Mouse (Mus musculus) intestine, embryonic 15.5 days (tissue): ENCODE measurements around the gene Slc22a14. TPM values are rescaled to one million over a fixed set of nuclear protein-coding genes. Genes with fewer than 3 reads are reported as not detected.

Experiments
- ATAC-seq: fragments of 200-750 bp; cut with Nextera tagmentation; 2 replicates; pipeline ENCODE4 v1.8.0; 2017; ENCODE audit warnings: moderate TSS enrichment, moderate library complexity
- H3K27ac ChIP-seq: fragments of 300-500 bp; sonication (generic); 2 replicates; pipeline ENCODE4 v1.5.1; 2015; ENCODE audit warnings: mild to moderate bottlenecking, inconsistent platforms
- H3K27me3 ChIP-seq: fragments of 300-500 bp; sonication (generic); replicated peaks from 2 replicates; pipeline ENCODE4 v1.6.1; 2015; ENCODE audit warnings: inconsistent platforms
- H3K36me3 ChIP-seq: fragments of 300-500 bp; sonication (generic); 2 replicates; pipeline ENCODE4 v1.6.1; 2015; ENCODE audit warnings: inconsistent platforms
- H3K4me1 ChIP-seq: fragments of 300-500 bp; sonication (generic); replicated peaks from 2 replicates; pipeline ENCODE4 v1.6.1; 2015; ENCODE audit warnings: inconsistent platforms
- H3K4me2 ChIP-seq: fragments of 300-500 bp; sonication (generic); replicated peaks from 2 replicates; pipeline ENCODE4 v1.6.1; 2015; ENCODE audit warnings: mild to moderate bottlenecking, inconsistent platforms
- H3K4me3 ChIP-seq: fragments of 300-500 bp; sonication (generic); replicated peaks from 2 replicates; pipeline ENCODE4 v1.5.1; 2015; ENCODE audit warnings: inconsistent platforms
- H3K9ac ChIP-seq: fragments of 300-500 bp; sonication (generic); 2 replicates; pipeline ENCODE4 v1.6.1; 2015; ENCODE audit warnings: inconsistent platforms
- H3K9me3 ChIP-seq: fragments of 300-500 bp; sonication (generic); 2 replicates; pipeline ENCODE4 v1.6.1; 2016; ENCODE audit warnings: inconsistent platforms
- WGBS: fragments of 180-500 bp; shearing (Covaris S2); methylation state at CpG from one replicate; pipeline ENCODE4 v1.1.7; 2015; 5-methylcytosine and 5-hydroxymethylcytosine counted together
- polyA plus RNA-seq: library from polyadenylated mRNA; unstranded; fragments of >200 nt; fragmentation: Nextera tagmentation; extraction: Ambion mirVana; gene quantifications from 2 replicates; pipeline ENCODE4 v1.2.1, GENCODE M21; 2015

Slc22a14 gene
- polyA plus RNA-seq, 1 experiment from 2014 or later: 0.06 TPM

DNA sequence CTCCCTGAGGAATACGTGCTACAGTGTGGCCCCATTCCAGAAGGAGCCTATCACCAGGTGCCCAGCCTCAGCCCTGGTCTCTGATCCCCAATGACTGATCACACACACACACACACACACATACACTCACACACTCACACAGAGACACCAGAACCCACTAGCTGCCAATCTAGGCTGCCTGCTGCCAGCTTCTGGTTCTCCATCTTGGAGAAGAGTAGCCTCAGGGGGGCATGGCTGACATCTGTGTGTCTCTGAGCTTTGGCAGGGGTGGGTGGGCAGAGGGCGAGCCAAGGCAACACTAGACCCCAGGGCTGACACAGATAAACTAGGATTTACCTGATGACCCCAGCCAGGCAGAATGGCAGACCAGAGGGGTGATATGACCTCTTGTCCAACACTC, 226.5 kb downstream of the Slc22a14 start:
- Histone ChIP-seq H3K9ac (no peak overlapping the region), H3K9me3 (no peaks in the 10 kb centered on the region), H3K27ac (no peak overlapping the region), H3K4me2 (no peak overlapping the region), H3K4me1 (no peaks in the 10 kb centered on the region), H3K4me3 (no peak overlapping the region), H3K36me3 (no peaks in the 10 kb centered on the region), H3K27me3 (no peaks in the 10 kb centered on the region)
- 76% methylated on average over 2 of the region's 2 CpGs for WGBS
- no peak for ATAC-seq

DNA sequence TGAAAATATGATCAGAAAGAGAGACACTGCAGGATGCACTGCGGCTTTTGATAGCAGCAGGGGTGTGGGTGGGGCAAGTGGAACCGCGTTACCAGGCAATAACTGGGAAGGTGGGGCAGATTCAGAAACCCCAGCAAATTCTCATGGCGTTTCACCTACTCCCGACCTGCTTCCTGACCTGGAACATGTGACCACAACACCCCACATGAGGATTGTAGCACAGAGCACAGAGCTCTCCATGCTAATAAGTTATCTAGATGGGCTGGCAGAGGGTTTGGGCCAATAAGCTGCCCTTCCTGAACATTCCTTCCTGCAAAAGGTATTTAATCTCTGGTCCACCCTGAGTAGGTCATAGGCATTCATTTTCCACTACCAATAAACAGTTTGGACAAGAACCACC, 234.7 kb downstream of the Slc22a14 start:
- no peak overlapping the region for H3K9ac ChIP-seq
- no peak overlapping the region for H3K27ac ChIP-seq
- no peak overlapping the region for H3K4me2 ChIP-seq
- H3K27me3 ChIP-seq: no peaks in the 10 kb centered on the region
- no peak overlapping the region for H3K4me3 ChIP-seq
- H3K9me3 ChIP-seq: no peaks in the 10 kb centered on the region
- 0 out of 2 replicates have a peak, but pooled peaks cover 4% of the 10 kb centered on the region for H3K4me1 ChIP-seq
- WGBS: 20% methylated on average over 5 of the region's 5 CpGs
- ATAC-seq: no peak
- H3K36me3 ChIP-seq: no peaks in the 10 kb centered on the region

DNA sequence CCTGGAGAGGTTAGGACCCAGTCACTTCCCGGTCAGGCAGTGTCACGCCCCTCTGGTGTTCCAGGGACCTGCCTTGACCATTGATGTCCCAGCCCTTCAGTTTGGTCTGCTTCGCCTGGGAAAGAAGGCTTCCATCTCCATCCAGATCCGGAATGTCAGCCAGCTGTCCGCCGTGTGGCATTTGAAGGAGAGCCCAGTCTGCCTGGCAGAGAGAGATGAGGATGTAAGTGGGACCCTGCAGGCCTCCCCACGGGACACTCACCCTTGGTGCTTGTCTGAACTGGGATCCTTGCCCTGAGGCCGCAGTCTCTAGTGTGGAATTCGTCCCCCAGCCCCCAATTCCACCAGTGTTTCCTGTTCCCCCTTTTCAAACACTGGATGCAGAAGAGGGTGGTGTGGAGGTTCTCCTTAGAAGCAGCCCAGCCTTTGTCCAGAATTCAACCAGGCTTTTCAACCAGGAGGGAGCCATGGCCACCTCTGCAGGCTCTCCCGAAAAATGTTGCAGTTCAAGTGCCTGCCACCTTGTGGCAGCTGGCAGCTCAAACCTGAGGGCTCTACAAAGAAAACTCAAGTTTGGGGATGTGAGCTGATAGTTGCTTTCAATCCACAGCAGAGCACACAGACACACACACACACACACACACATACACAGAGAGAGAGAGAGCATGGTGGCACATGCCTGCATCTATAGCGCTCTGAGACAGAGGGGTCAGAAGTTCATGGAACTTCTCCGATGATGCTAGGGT, 236.7 kb downstream of the Slc22a14 start:
- Histone ChIP-seq H3K27me3 (no peaks in the 10 kb centered on the region), H3K4me1 (0 out of 2 replicates have a peak, but pooled peaks cover 4% of the 10 kb centered on the region), H3K4me3 (no peak overlapping the region), H3K27ac (no peak overlapping the region), H3K36me3 (no peaks in the 10 kb centered on the region), H3K9me3 (no peaks in the 10 kb centered on the region), H3K9ac (no peak overlapping the region), H3K4me2 (no peak overlapping the region)
- 78% methylated on average over 12 of the region's 12 CpGs for WGBS
- no peak; the same call in 1 of the 2 replicates for ATAC-seq

DNA sequence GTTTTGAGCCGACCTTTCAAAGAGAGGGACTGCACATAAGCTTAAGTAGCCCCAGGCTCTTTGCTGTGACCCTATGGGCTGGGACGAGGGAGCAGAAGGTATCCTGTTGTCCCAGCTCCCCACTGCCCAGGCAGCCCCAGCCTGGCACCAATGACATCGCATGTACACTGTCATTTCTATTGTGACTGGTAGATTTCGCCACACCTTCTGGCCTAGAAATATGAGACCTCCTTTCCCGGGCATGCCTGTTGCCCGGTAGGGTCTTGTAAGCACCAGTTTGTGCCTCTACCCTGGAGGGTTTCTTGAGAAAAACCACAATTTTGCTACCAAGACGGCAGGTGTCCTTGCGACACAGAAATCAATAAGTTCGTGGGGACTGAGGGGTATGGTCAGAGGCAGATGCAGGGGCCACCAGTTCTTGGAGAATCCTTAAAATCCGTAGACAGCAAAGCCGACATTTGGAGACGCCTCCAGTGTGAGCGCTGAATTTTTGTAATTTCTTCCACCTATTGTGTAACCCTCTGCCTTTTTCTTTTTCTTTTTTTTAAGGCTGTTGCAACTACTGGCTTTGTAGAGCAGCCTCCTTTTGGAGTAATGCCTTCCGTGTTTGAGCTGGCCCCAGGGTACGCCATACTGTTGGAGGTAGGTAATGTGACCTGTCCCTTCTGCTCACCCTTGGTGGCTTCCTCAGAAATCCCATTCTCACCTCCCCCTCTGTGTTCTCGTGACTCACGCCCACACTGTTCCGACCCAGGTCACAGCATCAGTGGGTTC, 242.6 kb downstream of the Slc22a14 start:
- H3K36me3 ChIP-seq: no peaks in the 10 kb centered on the region
- no peak for ATAC-seq
- H3K27me3 ChIP-seq: no peaks in the 10 kb centered on the region
- WGBS: 85% methylated on average over 18 of the region's 18 CpGs
- H3K9me3 ChIP-seq: no peaks in the 10 kb centered on the region
- H3K4me1 ChIP-seq: no peaks in the 10 kb centered on the region
- H3K9ac ChIP-seq: no peak overlapping the region
- no peak overlapping the region for H3K27ac ChIP-seq
- no peak overlapping the region for H3K4me2 ChIP-seq
- no peak overlapping the region for H3K4me3 ChIP-seq

DNA sequence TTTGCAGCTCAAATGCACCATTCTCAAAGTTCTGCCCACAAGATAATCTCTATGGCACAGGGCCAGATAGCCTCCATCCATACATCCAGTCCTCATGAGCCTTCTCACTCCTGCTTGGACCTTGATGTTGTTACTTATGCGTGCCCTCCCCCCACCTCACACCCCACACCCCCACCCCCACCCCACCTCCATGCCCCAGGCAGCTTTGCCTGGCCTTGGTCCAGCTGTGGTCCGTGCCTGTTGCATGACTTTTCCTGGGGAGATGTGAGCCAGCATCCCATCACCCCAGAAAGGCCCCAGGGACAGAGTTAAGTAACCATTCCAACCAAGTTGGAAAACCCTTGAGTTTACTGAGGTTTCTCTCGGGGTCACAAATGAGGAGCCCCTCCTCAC, 245.2 kb downstream of the Slc22a14 start:
- Histone ChIP-seq H3K9me3 (no peaks in the 10 kb centered on the region), H3K27ac (no peak overlapping the region), H3K9ac (no peak overlapping the region), H3K4me1 (no peaks in the 10 kb centered on the region), H3K36me3 (no peaks in the 10 kb centered on the region), H3K27me3 (no peaks in the 10 kb centered on the region), H3K4me2 (no peak overlapping the region), H3K4me3 (no peak overlapping the region)
- WGBS: 51% methylated on average over 3 of the region's 3 CpGs
- ATAC-seq: no peak

Other genes with a start within 250 kb of the Slc22a14 start
- 1.9 and 2.2 TPM in 2 replicates for gene Acaa1b, start 208.5 kb downstream of the Slc22a14 start, polyA plus RNA-seq
- not detected in 2 replicates for gene Gm47289, start 206.4 kb downstream of the Slc22a14 start, polyA plus RNA-seq
- gene Slc22a13, start 156.5 kb downstream of the Slc22a14 start, polyA plus RNA-seq: not detected in 2 replicates
- 12.0 and 12.1 TPM in 2 replicates for gene Oxsr1, start 43.1 kb downstream of the Slc22a14 start, polyA plus RNA-seq
- 95.2 and 108 TPM in 2 replicates for gene Acaa1a, start 25.9 kb downstream of the Slc22a14 start, polyA plus RNA-seq
- 29.8 and 32.1 TPM in 2 replicates for gene Myd88, start 24.1 kb downstream of the Slc22a14 start, polyA plus RNA-seq
- gene Xylb, start 8.2 kb downstream of the Slc22a14 start, polyA plus RNA-seq: 13.2 and 14.5 TPM in 2 replicates
- 20.9 and 22.7 TPM in 2 replicates for gene Acvr2b, start 36.6 kb upstream of the Slc22a14 start, polyA plus RNA-seq
- 19.6 and 19.9 TPM in 2 replicates for gene Exog, start 79.4 kb upstream of the Slc22a14 start, polyA plus RNA-seq
- 0.45 TPM in 2 replicates for gene Scn5a, start 213.5 kb upstream of the Slc22a14 start, polyA plus RNA-seq